Mouse (Mus musculus) embryo, embryonic 10 days (tissue): ENCODE results near the gene Dnajc17.

ENCODE experiments used
- DNase-seq: peaks from one replicate; pipeline ENCODE4 v3.0.0-alpha.2; 2015; ENCODE audit warnings: low spot score

The Dnajc17 gene

DNA sequence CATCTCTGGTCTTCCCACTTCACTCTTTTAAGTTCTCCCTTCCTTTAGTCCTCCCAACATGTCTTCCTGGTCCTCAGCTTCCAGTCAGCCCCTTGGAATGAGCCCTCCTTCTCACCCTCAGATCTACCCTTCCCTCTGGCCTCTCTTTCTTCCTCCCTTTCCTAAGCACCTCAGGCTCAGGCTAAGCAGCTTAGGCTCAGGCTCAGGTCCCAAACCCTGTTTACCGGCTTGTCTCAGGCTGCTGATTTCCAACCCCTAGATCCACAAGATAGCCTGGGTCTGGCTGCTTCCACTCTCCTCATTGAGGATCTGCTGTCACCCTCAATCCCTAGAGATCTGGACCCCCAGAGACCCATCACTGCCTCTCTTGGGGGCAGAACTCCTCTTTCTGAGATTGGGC is 10.5 kb downstream of the Dnajc17 start:
- DNase-seq = no peak

DNA sequence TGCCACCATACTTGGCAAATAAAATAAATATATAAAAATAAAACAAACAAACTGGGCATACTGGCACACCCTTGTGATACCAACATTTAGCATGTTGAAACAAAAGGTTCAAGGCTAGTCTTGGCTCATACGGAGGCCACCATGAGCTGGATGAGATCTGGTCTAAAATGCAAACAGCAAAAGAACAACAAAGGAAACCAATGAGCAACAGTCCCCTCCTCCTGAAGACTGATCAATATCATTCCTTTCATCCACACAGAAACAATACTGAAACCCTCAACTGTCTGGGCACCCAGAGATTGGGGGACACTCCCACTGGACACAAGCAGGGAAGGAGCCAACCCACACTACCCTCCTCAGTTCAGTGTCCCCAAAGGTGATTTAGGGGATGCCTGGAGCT is 11.1 kb downstream of the Dnajc17 start:
- no peak for DNase-seq

- DNase-seq = peak; percentile 43
Measured at GRCm38 (mm10) chr2:119196316-119197108, 12.1 kb downstream of the Dnajc17 start.

DNA sequence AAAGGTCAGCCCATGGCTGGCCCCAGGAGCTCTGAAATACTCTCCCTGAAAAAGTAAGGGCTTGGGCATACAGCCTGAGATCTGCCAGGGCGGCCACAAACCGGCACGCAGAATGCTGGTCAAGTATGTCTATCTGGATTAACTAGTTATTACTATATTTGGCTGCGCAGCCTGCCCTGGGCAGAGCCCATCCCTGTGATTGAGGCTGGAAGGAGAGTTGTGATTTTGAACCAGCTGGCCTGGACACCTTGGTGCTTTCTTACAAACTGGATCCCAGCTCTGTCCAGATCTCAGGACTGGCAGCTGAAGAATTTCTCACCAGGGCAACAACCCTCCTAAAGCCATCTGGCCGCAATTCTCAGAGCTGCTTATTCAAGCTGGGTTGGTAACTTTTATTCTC is 14.5 kb downstream of the Dnajc17 start:
- DNase-seq = no peak

DNA sequence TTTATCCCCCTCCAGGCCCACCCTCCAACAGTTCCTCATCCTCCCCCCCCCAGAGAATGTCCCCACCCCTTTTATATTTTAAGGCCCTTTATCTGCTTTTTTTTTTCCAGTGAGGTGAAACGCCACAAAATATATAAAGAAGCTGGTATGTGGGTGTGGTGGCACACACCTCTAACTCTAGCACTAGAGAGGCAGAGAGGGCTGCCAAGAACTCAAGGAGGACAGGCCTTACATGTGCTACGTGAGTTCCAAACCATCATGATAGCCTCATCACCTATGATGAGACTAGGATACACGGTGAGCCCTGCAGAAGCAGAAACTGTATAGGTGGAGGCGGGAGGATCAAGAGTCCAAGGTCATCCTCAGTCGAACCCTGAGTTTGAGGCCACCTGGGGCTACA is 17.6 kb downstream of the Dnajc17 start:
- no peak for DNase-seq

DNA sequence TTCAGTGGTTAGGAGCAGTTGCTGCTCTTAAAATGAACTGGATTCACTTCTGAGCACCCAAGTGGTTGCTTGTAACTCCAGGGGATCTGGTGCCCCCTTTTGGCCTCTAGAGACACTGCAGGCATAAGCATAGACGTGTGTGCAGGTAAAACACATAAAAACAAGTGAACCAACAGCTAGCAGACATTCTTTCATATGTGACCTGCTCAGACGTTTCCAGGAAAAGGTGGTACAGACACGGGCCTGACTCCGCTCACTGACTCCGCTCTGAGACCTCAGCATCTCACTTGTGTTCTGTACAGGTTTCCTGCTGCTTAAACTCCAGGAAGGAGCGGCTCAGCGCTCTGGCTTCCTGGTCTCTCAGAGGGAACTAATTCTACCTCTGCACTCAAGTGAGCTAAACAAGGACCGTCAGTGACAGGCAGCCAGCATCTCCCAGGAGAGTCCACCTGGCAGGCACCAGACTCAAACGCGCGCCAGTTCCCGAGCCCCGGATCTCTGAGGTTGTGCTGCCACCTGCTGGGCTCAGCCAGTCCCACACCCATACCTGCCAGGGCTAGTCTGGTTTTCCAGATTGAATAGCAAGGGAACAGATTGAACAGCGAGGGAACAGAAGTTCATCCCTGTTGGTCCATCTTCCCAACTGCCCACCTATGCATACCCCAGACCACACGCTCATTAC is 19.4 kb downstream of the Dnajc17 start:
- peak; percentile 84 for DNase-seq

DNA sequence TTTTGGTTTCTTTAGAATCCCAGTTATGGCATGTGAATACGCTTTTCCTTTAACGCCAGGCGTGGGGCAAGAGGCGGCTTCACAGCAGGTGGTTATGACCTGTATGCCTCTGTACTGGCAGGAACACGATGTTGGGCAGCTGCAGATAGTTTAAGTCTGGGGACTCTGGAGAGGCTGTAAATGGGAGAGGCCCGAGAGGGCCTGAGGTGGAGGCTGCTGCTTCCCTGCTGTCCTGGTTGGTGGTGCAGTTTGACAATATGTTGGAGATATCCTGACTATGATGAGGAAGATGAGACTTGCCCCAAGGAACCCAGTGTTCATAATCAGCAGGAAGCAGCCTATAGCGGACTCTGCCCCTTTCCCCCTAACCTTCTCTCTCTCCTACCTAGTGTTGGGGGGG is 25.7 kb downstream of the Dnajc17 start:
- no peak for DNase-seq

- no peak for DNase-seq
Measured at GRCm38 (mm10) chr2:119177384-119177939, 31.1 kb downstream of the Dnajc17 start.

DNA sequence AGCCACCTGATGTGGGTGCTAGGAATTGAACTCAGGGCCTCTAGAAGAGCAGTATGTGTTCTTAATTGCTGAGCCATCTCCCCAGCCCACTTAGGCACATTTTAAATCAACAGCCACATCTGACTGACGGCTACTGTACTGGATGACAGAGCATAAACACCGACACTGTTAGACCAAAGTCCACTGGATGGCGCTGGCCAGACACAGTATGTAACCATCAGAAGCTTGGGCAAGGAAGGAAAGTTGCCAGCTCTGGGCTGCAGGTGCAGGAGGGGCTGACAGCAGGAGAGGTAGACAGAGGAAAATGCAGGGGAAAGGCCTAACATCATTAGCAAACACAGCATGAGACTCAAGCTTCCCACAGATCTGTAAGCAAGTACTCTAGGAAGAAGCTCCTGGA is 31.8 kb downstream of the Dnajc17 start:
- no peak for DNase-seq

GRCm38 (mm10) chr2:119175614-119176013 is 33.0 kb downstream of the Dnajc17 start:
- DNase-seq = no peak

DNA sequence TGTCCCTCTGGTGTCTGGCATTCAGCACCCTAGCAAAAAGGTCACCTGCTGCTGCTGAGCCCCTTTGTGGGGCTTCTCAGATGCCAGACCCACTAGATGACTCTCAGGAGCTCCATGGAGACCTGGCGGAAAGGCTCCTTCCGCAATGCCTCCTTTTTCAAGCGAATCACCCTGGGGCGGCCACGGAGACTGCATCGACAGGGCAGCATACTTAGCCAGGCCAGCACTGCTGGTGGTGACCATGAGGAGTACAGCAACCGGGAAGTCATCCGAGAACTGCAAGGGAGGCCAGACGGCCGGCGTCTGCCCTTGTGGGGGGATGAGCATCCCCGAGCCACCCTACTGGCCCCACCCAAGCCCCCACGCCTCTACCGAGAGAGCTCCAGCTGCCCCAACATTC is 33.7 kb downstream of the Dnajc17 start:
- DNase-seq = no peak

- no peak for DNase-seq
Measured at GRCm38 (mm10) chr2:119173991-119174651, 34.5 kb downstream of the Dnajc17 start, which contains the start of gene Gm14137. TSS of gene Gm14137 (plus strand) at chr2:119174509.

DNA sequence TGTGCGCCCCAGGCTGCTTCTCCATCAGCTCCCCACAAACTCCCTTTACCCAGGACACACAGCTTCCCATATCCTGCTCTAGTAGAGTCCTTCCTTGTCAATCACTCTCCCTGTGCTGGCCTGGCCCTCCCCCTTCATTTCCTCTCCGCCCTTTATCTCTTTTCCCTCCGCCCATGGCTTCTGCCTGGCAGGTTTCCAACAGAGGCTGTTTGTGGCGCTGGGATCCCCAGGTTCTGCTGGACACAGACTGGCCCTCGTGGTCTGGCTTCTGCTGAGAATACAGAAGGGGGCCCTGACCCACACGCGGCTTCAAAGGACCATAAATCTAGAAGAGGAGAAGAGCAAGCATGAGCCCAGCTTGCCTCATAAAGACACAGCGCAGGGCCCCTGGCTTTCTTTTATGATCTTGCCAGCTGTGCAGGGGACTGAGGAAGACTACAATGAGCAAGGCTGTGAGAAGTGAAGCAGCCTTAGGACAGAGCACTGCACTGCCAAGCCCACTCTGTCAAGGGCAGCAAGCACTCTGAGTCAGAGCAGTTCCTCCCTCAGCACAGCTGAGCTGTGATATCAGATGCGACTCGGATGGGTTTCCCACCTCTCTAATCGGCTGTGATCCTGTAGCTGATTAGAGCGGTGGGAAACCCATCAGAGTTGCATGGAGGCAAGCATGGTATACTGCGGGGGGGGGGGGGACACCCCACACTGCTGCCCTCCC is 35.6 kb downstream of the Dnajc17 start:
- DNase-seq = peak; percentile 55

- DNase-seq = no peak
Measured at GRCm38 (mm10) chr2:119172446-119172845, 36.1 kb downstream of the Dnajc17 start.

GRCm38 (mm10) chr2:119171574-119171973 is 37.0 kb downstream of the Dnajc17 start:
- DNase-seq = peak; percentile 58

DNA sequence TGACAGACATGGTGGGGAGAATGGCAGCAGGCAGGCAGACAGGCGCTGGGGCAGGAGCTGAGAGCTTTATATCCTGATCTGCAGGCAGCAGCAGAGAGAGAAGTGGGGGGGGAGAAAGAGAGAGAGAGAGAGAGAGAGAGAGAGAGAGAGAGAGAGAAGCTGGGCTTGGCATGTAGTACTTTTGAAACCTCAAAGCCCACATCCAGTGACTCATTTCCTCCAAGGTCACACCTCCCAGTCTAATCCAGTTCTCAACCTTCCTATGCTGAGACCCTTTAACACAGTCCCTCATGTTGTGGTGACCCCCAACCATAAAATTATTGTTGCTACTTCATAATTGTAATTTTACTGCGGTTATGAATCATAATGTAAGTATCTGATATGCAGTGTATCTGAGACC is 38.3 kb downstream of the Dnajc17 start:
- no peak for DNase-seq

DNA sequence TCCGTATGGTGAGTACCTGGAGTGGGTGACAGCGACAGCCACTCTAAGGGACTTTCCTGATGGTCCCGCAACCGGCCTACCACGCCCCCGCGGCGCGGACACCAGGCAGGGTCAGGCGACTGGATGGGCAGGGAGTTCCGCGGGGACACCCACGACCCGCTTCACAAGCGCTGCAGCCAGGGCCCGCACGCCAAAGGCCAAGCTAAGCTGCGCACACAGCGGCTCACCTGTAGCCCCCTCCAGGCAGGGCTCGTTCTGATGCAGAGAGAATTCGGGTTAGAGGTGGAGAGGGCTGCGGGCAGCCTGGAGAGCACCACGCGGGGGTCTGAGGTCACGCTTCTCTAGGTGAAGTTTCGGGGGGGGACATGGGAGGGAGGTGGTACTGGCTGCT is 40.7 kb downstream of the Dnajc17 start:
- no peak for DNase-seq

- peak; percentile 81 for DNase-seq
Measured at GRCm38 (mm10) chr2:119166901-119167865, 41.4 kb downstream of the Dnajc17 start, which contains the start of gene Gchfr. TSS of gene Gchfr (plus strand) at chr2:119167773.

- no peak for DNase-seq
Measured at GRCm38 (mm10) chr2:119165401-119165800, 43.2 kb downstream of the Dnajc17 start.

DNA sequence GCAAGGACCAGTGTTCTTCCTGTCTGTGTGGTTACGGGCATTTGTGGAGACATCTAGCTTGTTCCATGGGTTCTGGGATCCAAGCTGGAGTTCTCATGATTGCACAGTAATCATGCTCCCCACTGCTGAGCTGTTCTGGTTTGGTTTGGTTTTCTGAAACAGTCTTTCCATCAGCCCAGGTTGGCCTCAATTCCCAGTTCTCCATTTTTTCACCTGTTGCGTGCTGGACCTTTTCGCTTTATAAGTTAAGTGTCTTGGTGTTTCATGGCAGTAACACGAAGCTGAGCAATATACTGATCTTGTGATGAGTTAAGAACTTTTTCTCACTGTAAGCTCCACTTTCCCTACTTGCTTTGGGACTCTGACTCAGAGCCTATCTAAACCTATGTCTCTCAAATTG is 44.6 kb downstream of the Dnajc17 start:
- no peak for DNase-seq

GRCm38 (mm10) chr2:119163135-119163534 is 45.5 kb downstream of the Dnajc17 start:
- DNase-seq = no peak
